Mouse (Mus musculus) heart, embryonic 10.5 days (tissue): ENCODE measurements around the gene Insrr. TPM values are rescaled to one million over a fixed set of nuclear protein-coding genes. Genes with fewer than 3 reads are reported as not detected.

ENCODE experiments used
- DNase-seq: peaks from one replicate; pipeline ENCODE4 v3.0.0-alpha.2; 2017; ENCODE audit warnings: low spot score
- H3K27ac ChIP-seq: fragments of 300-500 bp; sonication (generic); 2 replicates; pipeline ENCODE4 v1.5.1; 2016; ENCODE audit warnings: mild to moderate bottlenecking
- H3K27me3 ChIP-seq: fragments of 300-500 bp; sonication (generic); 2 replicates; pipeline ENCODE4 v1.6.1; 2016; ENCODE audit warnings: mild to moderate bottlenecking; ENCODE audit not compliant: poor library complexity, insufficient read depth, severe bottlenecking
- H3K36me3 ChIP-seq: fragments of 300-500 bp; sonication (generic); 2 replicates; pipeline ENCODE4 v1.6.1; 2016; ENCODE audit warnings: mild to moderate bottlenecking, moderate library complexity
- H3K4me1 ChIP-seq: fragments of 300-500 bp; sonication (generic); 2 replicates; pipeline ENCODE4 v1.6.1; 2016; ENCODE audit warnings: mild to moderate bottlenecking
- H3K4me3 ChIP-seq: fragments of 300-500 bp; sonication (generic); 2 replicates; pipeline ENCODE4 v1.5.1; 2016; ENCODE audit warnings: mild to moderate bottlenecking, moderate library complexity
- H3K9me3 ChIP-seq: fragments of 300-500 bp; sonication (generic); 2 replicates; pipeline ENCODE4 v1.6.1; 2016; ENCODE audit warnings: mild to moderate bottlenecking, moderate library complexity
- WGBS: fragments of 180-500 bp; shearing (Covaris S2); methylation state at CpG from one replicate; pipeline ENCODE4 v1.1.7; 2016; 5-methylcytosine and 5-hydroxymethylcytosine counted together
- polyA plus RNA-seq: library from polyadenylated mRNA; unstranded; fragments of >200 nt; fragmentation: Nextera tagmentation; extraction: Ambion mirVana; gene quantifications from 2 replicates; pipeline ENCODE4 v1.2.1, GENCODE M21; 2016

Insrr gene
- polyA plus RNA-seq, 1 experiment from 2014 or later = not detected

- DNase-seq = no peak
- Histone ChIP-seq H3K4me3 (peak overlapping the region; percentile 39), H3K36me3 (no peaks in the 10 kb centered on the region), H3K27me3 (peaks cover 48% of the 10 kb centered on the region), H3K9me3 (no peaks in the 10 kb centered on the region), H3K4me1 (peaks cover 64% of the 10 kb centered on the region), H3K27ac (peak overlapping the region; percentile 84)
- WGBS = 17% methylated on average over 10 of the region's 10 CpGs
Measured at GRCm38 (mm10) chr3:87764506-87764905, 32.2 kb upstream of the Insrr start.

DNA sequence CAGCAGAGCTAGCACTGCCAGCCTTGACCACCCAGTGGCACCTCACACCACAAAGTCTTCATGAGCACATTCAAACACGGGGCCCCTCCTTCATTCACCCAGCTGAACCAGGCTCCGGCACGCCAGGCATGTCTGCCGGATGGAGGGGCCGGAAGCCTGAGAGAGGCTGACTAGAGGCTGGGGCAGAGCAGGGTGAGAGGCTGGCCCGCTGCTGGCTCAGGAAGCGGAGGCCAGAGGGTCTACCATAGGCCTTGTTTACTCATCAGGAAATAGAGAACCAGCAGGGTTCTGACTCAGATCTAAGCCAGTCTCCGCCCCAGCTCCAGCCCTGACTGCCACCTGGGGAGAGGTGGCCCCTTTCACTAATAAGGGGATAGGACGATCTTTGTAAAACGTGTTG lies 31.7 kb upstream of the Insrr start:
- H3K4me3 ChIP-seq = peak overlapping the region; percentile 39
- peaks cover 50% of the 10 kb centered on the region for H3K27me3 ChIP-seq
- no peaks in the 10 kb centered on the region for H3K9me3 ChIP-seq
- WGBS = 14% methylated on average over 10 of the region's 10 CpGs
- peaks cover 61% of the 10 kb centered on the region for H3K4me1 ChIP-seq
- H3K36me3 ChIP-seq = no peaks in the 10 kb centered on the region
- DNase-seq = no peak
- peak overlapping the region; percentile 84 for H3K27ac ChIP-seq

- DNase-seq = no peak
- Histone ChIP-seq H3K36me3 (no peaks in the 10 kb centered on the region), H3K27me3 (peaks cover 53% of the 10 kb centered on the region), H3K4me3 (no peak overlapping the region), H3K4me1 (peaks cover 58% of the 10 kb centered on the region), H3K27ac (peak overlapping the region; percentile 84; the same call in 1 of the 2 replicates), H3K9me3 (no peaks in the 10 kb centered on the region)
- WGBS = 66% methylated on average over 5 of the region's 5 CpGs
Measured at GRCm38 (mm10) chr3:87765631-87766283, 31.0 kb upstream of the Insrr start.

DNA sequence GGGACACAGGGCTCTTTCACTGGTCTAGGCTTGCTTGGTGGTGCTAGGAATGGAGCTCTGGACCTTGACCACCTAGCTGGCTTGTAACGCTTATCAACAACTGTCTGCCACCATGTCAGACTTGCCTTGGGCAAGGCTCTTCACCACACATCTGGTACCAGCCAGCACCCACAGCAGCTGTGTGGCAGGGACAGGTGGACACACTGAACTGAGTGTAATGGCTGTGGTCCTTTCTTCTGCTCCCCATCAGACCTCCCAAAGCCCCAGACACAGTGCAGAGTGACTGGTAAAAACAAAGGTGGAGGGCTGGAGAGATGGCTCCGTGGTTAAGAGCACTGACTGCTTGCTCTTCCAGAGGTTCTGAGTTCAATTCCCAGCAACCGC lies 30.5 kb upstream of the Insrr start:
- DNase-seq = no peak
- Histone ChIP-seq H3K4me3 (no peak overlapping the region), H3K4me1 (peaks cover 59% of the 10 kb centered on the region), H3K27ac (peak overlapping the region; percentile 84; the same call in 1 of the 2 replicates), H3K9me3 (no peaks in the 10 kb centered on the region), H3K36me3 (no peaks in the 10 kb centered on the region), H3K27me3 (peaks cover 54% of the 10 kb centered on the region)
- 74% methylated on average over 3 of the region's 3 CpGs for WGBS

DNA sequence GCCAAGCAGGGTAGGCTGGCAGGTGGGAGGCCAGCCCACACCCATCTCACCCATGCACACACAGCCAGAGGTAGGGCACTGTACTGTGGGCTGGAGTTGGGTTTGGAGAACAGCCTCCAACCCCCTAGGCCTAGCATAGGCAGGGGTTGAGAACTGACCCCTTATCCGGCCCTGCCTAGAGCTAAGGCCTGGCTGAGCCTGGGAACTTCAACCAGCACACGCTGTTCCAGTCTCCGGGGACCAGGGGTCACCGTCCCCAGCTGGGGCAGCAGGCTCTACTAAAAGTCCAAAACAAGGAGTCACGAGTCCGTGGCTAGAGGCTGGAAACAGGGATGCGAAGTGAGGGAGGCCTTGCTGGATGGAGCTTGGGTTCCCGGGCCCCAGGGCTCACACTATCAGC lies 29.0 kb upstream of the Insrr start:
- peaks cover 45% of the 10 kb centered on the region for H3K4me1 ChIP-seq
- DNase-seq = no peak
- H3K9me3 ChIP-seq = no peaks in the 10 kb centered on the region
- H3K36me3 ChIP-seq = no peaks in the 10 kb centered on the region
- 65% methylated on average over 8 of the region's 8 CpGs for WGBS
- peaks cover 64% of the 10 kb centered on the region for H3K27me3 ChIP-seq
- H3K4me3 ChIP-seq = peak overlapping the region; percentile 64
- H3K27ac ChIP-seq = peak overlapping the region; percentile 81

- H3K27me3 ChIP-seq = peaks cover 71% of the 10 kb centered on the region
- peak overlapping the region; percentile 64 for H3K4me3 ChIP-seq
- 38% methylated on average over 6 of the region's 6 CpGs for WGBS
- no peaks in the 10 kb centered on the region for H3K36me3 ChIP-seq
- DNase-seq = no peak
- peaks cover 38% of the 10 kb centered on the region for H3K4me1 ChIP-seq
- H3K9me3 ChIP-seq = no peaks in the 10 kb centered on the region
- H3K27ac ChIP-seq = peak overlapping the region; percentile 81
Measured at GRCm38 (mm10) chr3:87768431-87768830, 28.3 kb upstream of the Insrr start.

GRCm38 (mm10) chr3:87768844-87769243 lies 27.9 kb upstream of the Insrr start:
- WGBS = under 1% methylated on average over 37 of the region's 37 CpGs
- Histone ChIP-seq H3K4me3 (peak overlapping the region; percentile 64), H3K27me3 (peaks cover 75% of the 10 kb centered on the region), H3K4me1 (peaks cover 34% of the 10 kb centered on the region), H3K27ac (peak overlapping the region; percentile 81), H3K9me3 (no peaks in the 10 kb centered on the region), H3K36me3 (no peaks in the 10 kb centered on the region)
- DNase-seq = peak; percentile 90

- H3K27ac ChIP-seq = no peak overlapping the region
- H3K36me3 ChIP-seq = no peaks in the 10 kb centered on the region
- peaks cover 81% of the 10 kb centered on the region for H3K27me3 ChIP-seq
- no peak for DNase-seq
- WGBS = 77% methylated on average over 8 of the region's 8 CpGs
- no peak overlapping the region for H3K4me3 ChIP-seq
- H3K4me1 ChIP-seq = peaks cover 27% of the 10 kb centered on the region
- no peaks in the 10 kb centered on the region for H3K9me3 ChIP-seq
Measured at GRCm38 (mm10) chr3:87769506-87769905, 27.2 kb upstream of the Insrr start.

DNA sequence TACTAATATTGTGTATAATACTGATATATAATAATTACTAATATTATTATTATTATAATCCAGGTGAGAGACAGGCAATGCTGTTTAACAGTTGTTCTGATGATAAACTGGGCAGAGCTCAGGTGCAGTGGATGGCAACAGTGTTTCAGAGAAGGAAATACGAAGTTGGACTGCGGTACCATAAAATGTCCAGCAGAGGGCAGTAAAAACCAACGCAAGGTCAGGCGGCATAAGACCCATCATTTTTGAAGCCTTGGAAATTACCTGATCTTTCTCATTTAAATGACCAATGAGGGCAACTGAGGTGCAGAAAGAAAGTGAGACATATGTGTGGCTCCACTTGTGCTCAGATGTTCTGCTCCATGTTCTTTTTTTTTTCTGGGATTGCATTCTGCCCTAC lies 26.5 kb upstream of the Insrr start:
- Histone ChIP-seq H3K4me3 (no peak overlapping the region), H3K4me1 (peaks cover 20% of the 10 kb centered on the region), H3K27me3 (peaks cover 82% of the 10 kb centered on the region), H3K27ac (no peak overlapping the region), H3K36me3 (no peaks in the 10 kb centered on the region), H3K9me3 (no peaks in the 10 kb centered on the region)
- WGBS = 2% methylated on average over 4 of the region's 4 CpGs
- no peak for DNase-seq

GRCm38 (mm10) chr3:87771088-87771487 lies 25.7 kb upstream of the Insrr start:
- Histone ChIP-seq H3K4me3 (no peak overlapping the region), H3K36me3 (no peaks in the 10 kb centered on the region), H3K27ac (no peak overlapping the region), H3K27me3 (peaks cover 83% of the 10 kb centered on the region), H3K4me1 (peaks cover 12% of the 10 kb centered on the region), H3K9me3 (no peaks in the 10 kb centered on the region)
- WGBS = 40% methylated on average over 6 of the region's 6 CpGs
- no peak for DNase-seq

DNA sequence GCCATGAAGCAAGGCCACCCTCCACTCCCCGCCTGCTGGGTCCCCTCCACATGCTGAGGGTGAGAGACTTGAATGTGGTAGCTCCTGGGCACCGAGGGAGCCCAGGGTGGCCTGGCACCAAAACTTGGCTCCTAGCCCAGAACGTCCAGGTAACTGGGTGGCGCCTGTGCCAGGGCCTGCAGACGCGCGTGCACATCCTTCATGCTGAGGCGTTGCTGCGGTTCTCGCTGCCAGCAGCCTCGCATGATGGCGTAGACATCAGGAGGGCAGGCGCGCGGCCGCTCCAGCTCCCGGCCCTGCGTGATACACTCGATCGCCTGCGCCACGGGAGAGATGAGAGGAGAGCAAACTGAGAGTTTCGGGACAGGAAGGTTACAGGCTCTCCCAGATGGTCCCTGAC lies 18.5 kb upstream of the Insrr start:
- Histone ChIP-seq H3K4me3 (no peak overlapping the region; the same call in 1 of the 2 replicates), H3K27ac (no peak overlapping the region), H3K36me3 (no peaks in the 10 kb centered on the region), H3K27me3 (peaks cover 99% of the 10 kb centered on the region), H3K4me1 (peaks cover 26% of the 10 kb centered on the region), H3K9me3 (no peaks in the 10 kb centered on the region)
- no peak for DNase-seq
- 52% methylated on average over 23 of the region's 23 CpGs for WGBS

GRCm38 (mm10) chr3:87779086-87779485 lies 17.7 kb upstream of the Insrr start:
- peaks cover 95% of the 10 kb centered on the region for H3K27me3 ChIP-seq
- no peak overlapping the region for H3K27ac ChIP-seq
- no peaks in the 10 kb centered on the region for H3K9me3 ChIP-seq
- WGBS = 32% methylated on average over 2 of the region's 2 CpGs
- no peak overlapping the region for H3K4me3 ChIP-seq
- DNase-seq = no peak
- H3K36me3 ChIP-seq = no peaks in the 10 kb centered on the region
- H3K4me1 ChIP-seq = peaks cover 26% of the 10 kb centered on the region

DNA sequence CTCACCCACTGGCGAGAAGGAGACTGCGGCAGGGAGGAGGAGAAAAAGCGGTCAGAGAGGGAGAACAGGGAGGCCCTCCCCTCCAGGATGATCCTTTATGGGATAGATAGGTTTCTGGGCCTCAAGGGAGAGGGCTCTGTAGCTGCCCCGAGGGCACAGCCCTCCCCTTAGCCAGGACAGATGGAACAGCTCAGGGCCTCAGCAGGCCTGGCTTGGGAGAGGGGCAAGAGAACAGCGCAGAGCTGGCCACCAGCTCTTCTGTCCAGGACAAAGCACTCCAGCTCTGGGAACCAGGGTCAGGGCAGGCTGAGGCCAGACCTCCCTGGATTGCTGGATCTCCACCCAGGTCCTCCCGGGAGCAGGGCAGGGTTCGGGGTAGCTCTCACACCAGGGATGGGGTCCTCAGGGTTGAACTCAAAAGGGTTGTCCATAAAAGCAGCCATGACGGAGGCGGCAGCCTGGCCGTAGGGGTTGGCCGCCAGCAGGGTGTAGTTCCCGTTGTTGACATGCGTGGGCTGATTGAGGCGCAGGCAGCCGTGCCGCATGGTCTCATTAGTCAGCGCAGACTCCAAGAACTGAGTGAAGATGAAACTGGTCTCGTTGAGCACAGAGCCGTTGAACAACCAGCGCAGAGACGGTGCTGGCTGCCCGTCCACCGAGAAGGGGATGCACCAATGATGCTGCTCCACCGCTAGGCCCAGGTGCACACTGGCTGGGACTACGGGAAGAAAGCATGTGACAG lies 13.3 kb upstream of the Insrr start:
- 81% methylated on average over 25 of the region's 25 CpGs for WGBS
- no peaks in the 10 kb centered on the region for H3K9me3 ChIP-seq
- no peak overlapping the region for H3K27ac ChIP-seq
- no peaks in the 10 kb centered on the region for H3K36me3 ChIP-seq
- peaks cover 69% of the 10 kb centered on the region for H3K27me3 ChIP-seq
- DNase-seq = no peak
- peaks cover 20% of the 10 kb centered on the region for H3K4me1 ChIP-seq
- H3K4me3 ChIP-seq = no peak overlapping the region
